Mouse (Mus musculus): ENCODE data around the gene Stac. TPM values are rescaled to one million over a fixed set of nuclear protein-coding genes. Genes with fewer than 3 reads are reported as not detected.

The Stac gene
- total RNA-seq, 2 experiments from 2014 or later, result not detected

DNA sequence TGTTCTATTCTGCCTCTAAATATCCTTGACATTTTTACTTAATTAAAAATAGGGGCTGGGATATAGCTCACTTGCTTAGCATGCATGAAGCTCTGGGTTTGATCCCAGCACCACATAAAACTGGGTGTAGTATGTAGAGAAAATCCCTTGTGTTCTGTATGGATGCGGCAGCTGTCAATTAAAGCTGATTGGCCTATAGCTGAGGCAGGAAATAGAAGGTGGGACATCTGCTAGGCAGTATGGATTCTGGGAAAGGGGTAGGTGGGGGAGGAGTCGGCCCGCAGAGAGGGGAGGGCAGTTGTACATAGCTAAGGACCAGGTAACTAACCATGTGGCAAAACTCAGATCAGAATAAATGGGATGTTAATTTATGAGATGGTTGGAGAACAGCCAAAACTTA, 166.3 kb downstream of the Stac start:
- ATAC-seq (replicated peaks; ENCODE audit: low FRiP score, poor library complexity, severe bottlenecking), result no peak

DNA sequence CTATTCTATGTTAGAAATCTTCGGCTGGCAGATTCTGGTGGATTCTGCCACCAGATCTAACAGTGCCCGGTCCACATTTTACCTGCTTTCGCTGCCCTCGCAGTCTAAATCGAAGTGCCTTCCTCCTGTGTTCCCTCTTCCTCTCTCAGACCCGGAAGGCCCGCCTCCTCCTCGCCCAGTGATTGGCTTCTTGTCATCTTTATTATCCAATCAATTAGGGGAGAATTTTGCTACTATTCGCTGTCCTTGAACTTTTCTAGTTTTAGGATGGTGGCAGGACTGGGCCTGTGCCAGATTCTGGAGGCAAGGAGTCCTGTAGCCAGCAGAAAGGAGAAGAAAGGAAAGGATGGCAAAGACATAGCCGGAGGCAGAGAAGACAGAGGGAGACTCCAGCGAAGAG, 167.0 kb downstream of the Stac start:
- no peak for ATAC-seq (replicated peaks; ENCODE audit: low FRiP score, poor library complexity, severe bottlenecking)

DNA sequence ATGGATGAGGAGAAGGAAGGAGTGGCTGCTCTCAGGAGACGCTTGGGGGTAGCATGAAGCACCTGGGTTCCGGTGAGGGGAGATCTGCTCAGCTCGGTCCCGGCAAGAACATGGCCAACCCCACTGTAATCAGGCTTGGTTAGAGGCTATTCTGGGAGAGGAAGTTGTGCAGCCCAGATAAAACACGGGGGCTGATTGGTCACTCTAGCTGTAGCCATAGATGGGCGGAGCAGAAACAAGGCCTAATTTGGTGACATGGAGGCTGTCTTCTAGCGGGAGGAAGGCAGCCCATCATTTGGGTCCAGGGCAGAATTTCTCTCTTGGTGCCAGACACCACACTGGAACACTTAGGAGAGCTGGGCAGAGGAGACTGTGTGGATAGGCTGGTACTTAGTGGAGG, 167.9 kb downstream of the Stac start:
- no peak for ATAC-seq (replicated peaks; ENCODE audit: low FRiP score, poor library complexity, severe bottlenecking)

DNA sequence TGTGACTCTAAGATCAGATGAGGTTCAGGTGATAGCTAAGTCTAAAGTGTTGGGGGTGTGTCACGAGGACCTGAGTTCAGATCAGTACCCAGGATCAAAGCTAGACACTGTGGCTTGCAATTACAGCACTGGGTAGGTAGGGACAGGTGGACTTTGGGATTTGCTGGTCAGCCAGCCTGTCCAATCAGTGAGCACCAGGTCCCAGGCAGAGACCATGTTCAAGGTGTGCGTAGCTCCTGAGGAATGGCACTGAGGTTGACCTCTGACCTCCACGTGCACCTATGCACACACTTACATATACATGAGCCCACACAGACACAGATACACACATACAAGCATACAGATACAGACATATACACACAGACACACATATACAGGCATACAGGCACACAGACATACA, 174.6 kb downstream of the Stac start:
- no peak for ATAC-seq (replicated peaks; ENCODE audit: low FRiP score, poor library complexity, severe bottlenecking)

DNA sequence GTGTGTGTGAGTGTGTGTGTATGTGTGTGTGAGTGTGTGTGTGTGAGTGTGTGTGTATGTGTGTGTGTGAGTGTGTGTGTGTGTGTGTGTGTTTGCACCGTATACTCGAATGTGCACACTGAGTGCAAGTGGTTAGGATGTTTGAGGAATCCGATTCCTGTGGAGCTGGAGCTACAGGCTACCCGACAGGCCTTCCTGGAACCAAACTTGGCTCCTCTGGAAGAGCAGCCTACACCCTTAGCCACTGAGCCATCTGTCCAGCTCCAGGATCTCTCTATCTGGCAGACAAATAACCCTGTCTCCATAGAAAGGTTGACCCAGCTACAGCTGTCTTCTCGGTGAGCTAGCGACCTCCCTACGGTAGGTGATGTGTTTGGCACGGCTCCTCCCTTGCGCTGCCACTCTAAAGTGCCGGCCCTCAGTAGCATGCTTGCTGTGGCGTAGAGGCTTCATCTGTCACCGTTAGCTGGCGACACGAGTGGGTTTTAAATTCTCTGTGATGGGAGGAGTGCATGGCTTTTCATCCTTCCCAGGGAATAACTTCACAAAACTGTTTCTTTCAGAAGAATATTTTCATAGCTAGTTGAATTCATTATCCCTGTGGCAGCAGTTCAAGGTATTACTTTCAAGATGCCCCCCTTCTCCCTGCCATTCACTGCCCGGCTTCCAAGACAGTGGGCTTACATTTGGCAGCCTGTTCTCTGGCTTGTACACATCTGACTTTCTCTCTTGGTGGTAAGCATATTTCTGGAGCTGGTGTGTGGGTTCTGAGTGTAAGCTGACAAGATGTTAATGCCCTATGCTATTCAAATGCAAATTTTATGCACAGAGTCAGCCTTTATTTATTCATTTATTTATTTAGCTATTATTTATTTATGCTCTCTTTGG, 175.3 kb downstream of the Stac start:
- no peak for ATAC-seq (replicated peaks; ENCODE audit: low FRiP score, poor library complexity, severe bottlenecking)
